Mouse (Mus musculus) liver, postnatal 0 days (tissue): ENCODE data around the gene Dusp28. TPM values are rescaled to one million over a fixed set of nuclear protein-coding genes. Genes with fewer than 3 reads are reported as not detected.

Experiments
- ATAC-seq: fragments of 200-750 bp; cut with Nextera tagmentation; 2 replicates; pipeline ENCODE4 v1.8.0; 2017; ENCODE audit warnings: mild to moderate bottlenecking, moderate library complexity
- DNase-seq: peaks from one replicate; pipeline ENCODE4 v3.0.0-alpha.2; 2016
- H3K27ac ChIP-seq: fragments of 300-500 bp; sonication (generic); 2 replicates; pipeline ENCODE4 v1.5.1; 2014; ENCODE audit warnings: antibody characterized with exemption, moderate library complexity, mild to moderate bottlenecking, low read depth
- H3K27me3 ChIP-seq: fragments of 300-500 bp; sonication (generic); 2 replicates; pipeline ENCODE4 v1.6.1; 2014; ENCODE audit warnings: low read length, control low read depth, mixed read lengths; ENCODE audit not compliant: insufficient read depth
- H3K36me3 ChIP-seq: fragments of 300-500 bp; sonication (generic); replicated peaks from 2 replicates; pipeline ENCODE4 v1.6.1; 2014; ENCODE audit warnings: mild to moderate bottlenecking, control low read depth, low read length, moderate library complexity, mixed read lengths; ENCODE audit not compliant: insufficient read depth
- H3K4me1 ChIP-seq: fragments of 300-500 bp; sonication (generic); 2 replicates; pipeline ENCODE4 v1.6.1; 2014; ENCODE audit warnings: antibody characterized with exemption, mild to moderate bottlenecking, control low read depth; ENCODE audit not compliant: insufficient read depth
- H3K4me2 ChIP-seq: fragments of 300-500 bp; sonication (generic); 2 replicates; pipeline ENCODE4 v1.6.1; 2014; ENCODE audit warnings: low read depth, mild to moderate bottlenecking, low read length, moderate library complexity, mixed read lengths
- H3K4me3 ChIP-seq: fragments of 300-500 bp; sonication (generic); 2 replicates; pipeline ENCODE4 v1.5.1; 2014; ENCODE audit warnings: low read depth, low read length
- H3K9ac ChIP-seq: fragments of 300-500 bp; sonication (generic); replicated peaks from 2 replicates; pipeline ENCODE4 v1.6.1; 2014; ENCODE audit warnings: mild to moderate bottlenecking, moderate library complexity
- H3K9me3 ChIP-seq: fragments of 300-500 bp; sonication (generic); 2 replicates; pipeline ENCODE4 v1.6.1; 2016; ENCODE audit warnings: mild to moderate bottlenecking, control low read depth, low read length, mixed read lengths
- CTCF ChIP-seq: sonication (generic); IDR thresholded peaks from 2 replicates; pipeline ENCODE4 v1.5.1; 2016; ENCODE audit warnings: antibody characterized with exemption, low read depth
- EP300 ChIP-seq: IDR thresholded peaks from 2 replicates; pipeline ENCODE4 v1.6.1; 2016; ENCODE audit warnings: antibody characterized with exemption, low read depth, mild to moderate bottlenecking
- WGBS: fragments of 180-500 bp; shearing (Covaris S2); extraction: QIAGEN DNeasy Blood & Tissue Kit; methylation state at CpG from one replicate; pipeline ENCODE4 v1.1.7; 2014; ENCODE audit not compliant: insufficient replicate concordance; 5-methylcytosine and 5-hydroxymethylcytosine counted together
- polyA plus RNA-seq: library from polyadenylated mRNA; unstranded; fragments of >200 nt; fragmentation: Nextera tagmentation; extraction: Ambion mirVana; gene quantifications from 2 replicates; pipeline ENCODE4 v1.2.1, GENCODE M21; 2015

Dusp28 gene
- polyA plus RNA-seq, 1 experiment from 2014 or later: 20.2 TPM

DNA sequence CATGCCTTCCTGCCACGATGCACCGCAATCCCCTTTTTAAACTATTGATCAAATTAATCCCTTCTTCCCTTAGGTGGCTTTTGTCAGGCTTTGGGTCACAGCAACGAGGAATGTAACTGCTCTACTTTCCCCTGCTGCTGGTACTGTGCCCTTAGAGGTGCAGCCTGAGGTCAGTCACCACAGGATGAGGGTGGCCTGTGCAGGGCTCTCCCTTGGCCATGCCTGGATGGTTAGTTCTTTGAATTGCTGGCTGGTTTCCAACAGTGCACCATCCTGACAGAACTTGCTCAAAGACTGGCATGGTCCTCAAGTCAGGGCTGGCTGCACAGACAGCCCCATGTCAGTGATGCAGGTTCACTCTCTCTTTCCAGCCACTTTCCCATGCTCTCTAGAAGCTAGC, 32.8 kb upstream of the Dusp28 start:
- H3K27ac ChIP-seq: no peak overlapping the region
- H3K9ac ChIP-seq: no peak overlapping the region
- DNase-seq (no peak), ATAC-seq (no peak)
- WGBS: 77% methylated on average over 3 of the region's 3 CpGs
- no peaks in the 10 kb centered on the region for H3K36me3 ChIP-seq
- no peaks in the 10 kb centered on the region for H3K27me3 ChIP-seq
- no peaks in the 10 kb centered on the region for H3K9me3 ChIP-seq
- TF ChIP-seq EP300 (no peak), CTCF (no peak)
- no peaks in the 10 kb centered on the region for H3K4me1 ChIP-seq
- no peak overlapping the region for H3K4me2 ChIP-seq
- H3K4me3 ChIP-seq: no peak overlapping the region

DNA sequence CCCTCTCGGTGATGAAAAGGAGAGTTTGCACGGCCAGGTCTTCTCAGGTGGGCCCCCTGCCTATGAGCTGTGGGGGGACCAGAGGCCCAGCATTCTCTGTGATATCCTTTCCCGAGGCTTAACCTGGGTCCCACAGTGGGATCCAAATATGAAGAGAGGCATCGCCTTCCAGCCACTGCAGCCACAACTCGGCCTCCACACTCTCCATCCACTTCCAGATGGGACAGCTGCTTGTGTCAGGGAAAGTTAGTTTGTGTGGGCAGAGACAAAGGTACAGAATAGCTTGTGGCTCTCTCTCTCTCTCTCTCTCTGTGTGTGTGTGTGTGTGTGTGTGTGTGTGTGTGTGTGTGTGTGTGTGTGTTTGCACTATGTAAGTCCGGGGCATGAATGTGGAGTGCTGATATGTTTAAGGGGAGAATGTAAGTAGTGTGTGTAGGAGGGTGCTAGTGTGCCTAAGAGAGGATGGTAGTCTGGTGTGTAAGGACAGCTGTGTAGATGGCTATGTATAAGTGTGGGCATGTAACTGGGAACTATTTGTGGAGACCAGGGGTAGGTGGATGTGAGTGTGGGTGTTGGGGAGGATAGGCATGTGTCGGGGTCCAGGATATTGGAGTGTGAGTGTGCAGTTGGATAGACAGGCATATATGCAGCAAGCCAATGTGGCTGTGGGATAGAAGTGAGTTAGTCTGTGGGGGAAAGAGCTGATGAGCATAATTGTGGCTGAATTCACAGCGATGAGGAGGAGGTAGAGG, 31.2 kb upstream of the Dusp28 start:
- Histone ChIP-seq H3K36me3 (no peaks in the 10 kb centered on the region), H3K27me3 (no peaks in the 10 kb centered on the region), H3K9me3 (no peaks in the 10 kb centered on the region), H3K4me1 (no peaks in the 10 kb centered on the region), H3K4me3 (no peak overlapping the region), H3K9ac (no peak overlapping the region), H3K27ac (no peak overlapping the region), H3K4me2 (no peak overlapping the region)
- 72% methylated on average over 8 of the region's 8 CpGs for WGBS
- TF ChIP-seq EP300 (no peak), CTCF (no peak)
- ATAC-seq (no peak), DNase-seq (no peak)

DNA sequence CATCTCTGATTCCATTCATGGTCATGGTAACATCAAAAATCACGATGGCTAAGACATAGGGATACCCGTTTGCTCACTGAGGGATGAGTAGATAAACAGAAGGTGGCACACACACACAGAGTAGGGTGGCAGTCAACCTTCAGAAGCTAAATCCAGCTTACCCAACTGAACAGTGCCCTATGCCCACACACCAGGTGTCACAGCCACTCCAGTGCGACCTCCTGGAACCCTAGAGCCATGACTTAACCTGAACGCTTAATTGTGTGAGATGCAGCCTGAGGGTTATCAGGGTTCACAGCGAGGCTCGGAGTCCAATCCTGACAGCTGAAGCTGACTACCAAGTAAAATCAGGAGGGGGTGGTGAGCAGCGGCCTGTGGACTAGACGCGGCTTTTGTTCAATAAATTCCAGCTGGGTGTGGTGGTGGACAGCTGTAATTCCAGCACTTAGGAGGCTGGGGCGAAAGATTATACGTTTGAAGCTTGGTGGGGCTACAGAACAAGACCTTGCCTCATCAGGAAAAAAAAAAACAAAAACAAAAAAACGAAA, 29.3 kb upstream of the Dusp28 start:
- Histone ChIP-seq H3K9me3 (no peaks in the 10 kb centered on the region), H3K9ac (no peak overlapping the region), H3K27me3 (no peaks in the 10 kb centered on the region), H3K4me3 (no peak overlapping the region), H3K4me2 (no peak overlapping the region), H3K36me3 (no peaks in the 10 kb centered on the region), H3K4me1 (no peaks in the 10 kb centered on the region), H3K27ac (no peak overlapping the region)
- DNase-seq (no peak), ATAC-seq (no peak)
- WGBS: 63% methylated on average over 12 of the region's 12 CpGs
- no peak for TF ChIP-seq CTCF
- no peak for TF ChIP-seq EP300

DNA sequence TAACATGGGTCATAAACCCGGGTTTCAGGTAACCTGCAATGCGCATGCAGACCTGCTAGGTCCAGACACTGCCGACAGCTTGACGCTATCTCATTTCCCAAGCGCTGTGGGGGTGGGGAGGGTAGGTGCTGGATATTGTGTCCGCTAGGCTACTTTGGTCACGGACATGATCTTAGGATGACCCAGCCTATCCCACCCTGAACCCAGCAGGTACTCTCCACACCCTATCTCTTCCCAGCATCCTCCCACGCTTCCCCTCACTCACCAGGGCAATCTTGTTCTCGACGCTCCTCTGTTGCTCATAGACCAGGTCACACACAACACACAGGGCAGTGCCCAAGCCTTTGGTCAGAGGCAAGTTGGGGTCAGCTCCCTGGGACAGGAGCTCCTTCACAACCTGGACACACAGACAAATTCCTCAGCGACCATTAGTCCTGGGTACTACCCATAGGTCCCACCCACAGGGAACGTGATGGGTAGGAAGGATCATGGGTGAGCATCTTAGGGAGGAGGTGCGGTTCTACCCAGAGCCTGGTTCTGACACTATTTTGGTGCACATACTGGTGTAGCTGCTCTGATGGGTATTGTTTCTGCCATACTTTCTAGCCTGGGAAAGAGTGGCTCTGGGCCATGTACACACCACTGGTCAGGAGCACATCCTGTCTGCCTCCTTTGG, 28.6 kb upstream of the Dusp28 start:
- Histone ChIP-seq H3K4me3 (no peak overlapping the region), H3K4me2 (no peak overlapping the region), H3K4me1 (no peaks in the 10 kb centered on the region), H3K27me3 (no peaks in the 10 kb centered on the region), H3K9me3 (no peaks in the 10 kb centered on the region), H3K27ac (no peak overlapping the region), H3K36me3 (no peaks in the 10 kb centered on the region), H3K9ac (no peak overlapping the region)
- DNase-seq (no peak), ATAC-seq (no peak)
- WGBS: 74% methylated on average over 13 of the region's 13 CpGs
- no peak for TF ChIP-seq EP300
- no peak for TF ChIP-seq CTCF

DNA sequence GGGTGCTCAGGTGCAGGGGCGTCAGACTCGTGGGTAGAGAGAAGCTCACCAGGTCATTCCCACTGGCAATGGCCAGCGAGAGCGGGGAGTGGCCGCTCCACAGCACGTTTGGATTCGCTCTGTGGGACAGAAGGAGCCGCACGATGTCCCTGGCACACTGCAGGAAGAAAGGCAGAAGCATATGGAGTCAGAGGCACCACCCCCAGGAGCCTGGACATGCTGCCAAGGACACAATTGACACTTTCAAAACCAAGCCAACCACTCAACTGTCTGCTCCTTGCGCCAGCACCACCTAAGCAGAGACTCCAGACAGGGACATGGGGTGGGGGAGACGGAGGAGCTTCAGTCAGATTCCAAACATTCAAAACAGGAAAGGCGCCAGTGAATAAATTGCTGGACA, 27.5 kb upstream of the Dusp28 start:
- no peak overlapping the region for H3K4me3 ChIP-seq
- WGBS: 78% methylated on average over 12 of the region's 12 CpGs
- H3K36me3 ChIP-seq: no peaks in the 10 kb centered on the region
- H3K4me2 ChIP-seq: no peak overlapping the region
- H3K27me3 ChIP-seq: no peaks in the 10 kb centered on the region
- no peaks in the 10 kb centered on the region for H3K9me3 ChIP-seq
- H3K9ac ChIP-seq: no peak overlapping the region
- no peaks in the 10 kb centered on the region for H3K4me1 ChIP-seq
- DNase-seq (no peak), ATAC-seq (no peak)
- TF ChIP-seq CTCF (no peak), EP300 (no peak)
- no peak overlapping the region for H3K27ac ChIP-seq

DNA sequence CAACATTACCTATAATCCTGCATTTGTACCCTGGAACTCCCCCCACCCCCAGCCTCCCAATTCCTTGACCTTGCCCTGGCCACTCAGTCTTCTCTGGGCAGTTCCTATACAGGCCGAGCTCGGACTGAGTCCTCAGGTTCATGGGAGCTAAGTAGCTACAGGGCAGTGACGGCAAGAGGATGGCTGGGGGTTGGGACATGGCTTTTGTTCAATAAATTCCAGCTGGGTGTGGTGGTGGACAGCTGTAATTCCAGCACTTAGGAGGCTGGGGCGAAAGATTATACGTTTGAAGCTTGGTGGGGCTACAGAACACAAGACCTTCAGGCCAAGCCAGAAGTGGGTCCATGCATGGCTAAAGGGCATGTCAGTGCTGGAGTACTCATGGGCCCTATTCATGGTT, 26.7 kb upstream of the Dusp28 start:
- ATAC-seq: no peak
- H3K4me3 ChIP-seq: no peak overlapping the region
- 76% methylated on average over 5 of the region's 5 CpGs for WGBS
- no peaks in the 10 kb centered on the region for H3K9me3 ChIP-seq
- no peaks in the 10 kb centered on the region for H3K27me3 ChIP-seq
- DNase-seq: no peak
- no peak overlapping the region for H3K27ac ChIP-seq
- H3K36me3 ChIP-seq: no peaks in the 10 kb centered on the region
- no peak overlapping the region for H3K4me2 ChIP-seq
- no peak overlapping the region for H3K9ac ChIP-seq
- H3K4me1 ChIP-seq: no peaks in the 10 kb centered on the region
- TF ChIP-seq EP300: no peak
